Mouse (Mus musculus) cortical plate, adult 2 months (tissue): ENCODE measurements around the gene Cavin1. TPM values are rescaled to one million over a fixed set of nuclear protein-coding genes. Genes with fewer than 3 reads are reported as not detected.

Experiments
- H3K27ac ChIP-seq: fragments of 200-500 bp; 2 replicates; pipeline ENCODE4 v1.5.1; 2012; ENCODE audit warnings: low read length, control low read depth, inconsistent platforms; ENCODE audit not compliant: insufficient read depth
- H3K4me1 ChIP-seq: fragments of 200-500 bp; 2 replicates; pipeline ENCODE4 v1.6.1; 2011; ENCODE audit warnings: low read length; ENCODE audit not compliant: control insufficient read depth, insufficient read depth
- H3K4me3 ChIP-seq: fragments of 200-500 bp; 2 replicates; pipeline ENCODE4 v1.5.1; 2011; ENCODE audit warnings: mild to moderate bottlenecking, low read length, control low read depth; ENCODE audit not compliant: insufficient read depth
- CTCF ChIP-seq: fragments of 200-500 bp; IDR thresholded peaks from 2 replicates; pipeline ENCODE4 v1.5.1; 2011; ENCODE audit warnings: mild to moderate bottlenecking, control low read depth, low read length; ENCODE audit not compliant: insufficient read depth; ENCODE audit errors: extremely low read depth
- POLR2A ChIP-seq: fragments of 200-500 bp; IDR thresholded peaks from 2 replicates; pipeline ENCODE4 v1.6.1; 2011; ENCODE audit warnings: mild to moderate bottlenecking, low read length, control low read depth; ENCODE audit not compliant: insufficient read depth; ENCODE audit errors: extremely low read depth
- polyA plus RNA-seq: library from polyadenylated mRNA; depleted of rRNA; stranded (reverse); fragments of >200 nt; gene quantifications from 2 replicates; pipeline ENCODE4 v1.2.3, GENCODE M21; 2012; rRNA removed

Gene Cavin1
- polyA plus RNA-seq, 1 experiment: 21.1 TPM

- H3K4me1 ChIP-seq: no peaks in the 10 kb centered on the region
- TF ChIP-seq POLR2A: no peak
- TF ChIP-seq CTCF: no peak
- no peak overlapping the region for H3K27ac ChIP-seq
- H3K4me3 ChIP-seq: no peak overlapping the region
Measured at GRCm38 (mm10) chr11:100918007-100918406, 52.7 kb downstream of the Cavin1 start.

- TF ChIP-seq POLR2A: no peak
- TF ChIP-seq CTCF: no peak
- Histone ChIP-seq H3K27ac (no peak overlapping the region), H3K4me1 (no peaks in the 10 kb centered on the region), H3K4me3 (no peak overlapping the region)
Measured at GRCm38 (mm10) chr11:100916432-100916971, 54.2 kb downstream of the Cavin1 start.

- H3K4me1 ChIP-seq: no peaks in the 10 kb centered on the region
- no peak for TF ChIP-seq POLR2A
- TF ChIP-seq CTCF: no peak
- no peak overlapping the region for H3K4me3 ChIP-seq
- no peak overlapping the region for H3K27ac ChIP-seq
Measured at GRCm38 (mm10) chr11:100915063-100915462, 55.6 kb downstream of the Cavin1 start.

GRCm38 (mm10) chr11:100914415-100914814 lies 56.3 kb downstream of the Cavin1 start:
- TF ChIP-seq POLR2A: no peak
- no peak for TF ChIP-seq CTCF
- H3K4me1 ChIP-seq: no peaks in the 10 kb centered on the region
- H3K27ac ChIP-seq: no peak overlapping the region
- H3K4me3 ChIP-seq: no peak overlapping the region

- no peak for TF ChIP-seq POLR2A
- TF ChIP-seq CTCF: no peak
- Histone ChIP-seq H3K4me1 (no peaks in the 10 kb centered on the region), H3K27ac (no peak overlapping the region), H3K4me3 (no peak overlapping the region)
Measured at GRCm38 (mm10) chr11:100912401-100913155, 58.1 kb downstream of the Cavin1 start.

- Histone ChIP-seq H3K27ac (no peak overlapping the region), H3K4me1 (no peaks in the 10 kb centered on the region), H3K4me3 (no peak overlapping the region)
- TF ChIP-seq POLR2A (no peak), CTCF (no peak)
Measured at GRCm38 (mm10) chr11:100908567-100908966, 62.1 kb downstream of the Cavin1 start.

- no peak for TF ChIP-seq POLR2A
- TF ChIP-seq CTCF: no peak
Measured at GRCm38 (mm10) chr11:100908112-100908511, 62.6 kb downstream of the Cavin1 start.

GRCm38 (mm10) chr11:100906885-100907284 lies 63.8 kb downstream of the Cavin1 start:
- Histone ChIP-seq H3K27ac (no peak overlapping the region), H3K4me1 (no peaks in the 10 kb centered on the region), H3K4me3 (no peak overlapping the region)
- TF ChIP-seq CTCF (no peak), POLR2A (no peak)

More at GRCm38 (mm10) chr11:100908112-100908511, 62.6 kb downstream of the Cavin1 start:
- no peak overlapping the region for H3K27ac ChIP-seq
- H3K4me3 ChIP-seq: no peak overlapping the region
- H3K4me1 ChIP-seq: no peaks in the 10 kb centered on the region

Other genes starting within 250 kb of the Cavin1 start
- gene Rab5c, start 232.7 kb downstream of the Cavin1 start, polyA plus RNA-seq: 196 and 207 TPM in 2 replicates
- gene Kcnh4, start 210.9 kb downstream of the Cavin1 start, polyA plus RNA-seq: 23.4 and 25.4 TPM in 2 replicates
- gene Hcrt, start 208.0 kb downstream of the Cavin1 start, polyA plus RNA-seq: 0.29 and 0.78 TPM in 2 replicates
- 7.5 and 8.6 TPM in 2 replicates for gene Ghdc, start 199.9 kb downstream of the Cavin1 start, polyA plus RNA-seq
- gene Stat5b, start 120.2 kb downstream of the Cavin1 start, polyA plus RNA-seq: 17.3 and 19.7 TPM in 2 replicates
- gene Stat5a, start 111.5 kb downstream of the Cavin1 start, polyA plus RNA-seq: 1.5 and 2.0 TPM in 2 replicates
- gene Stat3, start 31.3 kb downstream of the Cavin1 start, polyA plus RNA-seq: 33.0 and 38.9 TPM in 2 replicates
- 333 and 341 TPM in 2 replicates for gene Atp6v0a1, start 38.6 kb upstream of the Cavin1 start, polyA plus RNA-seq
- gene Naglu, start 99.1 kb upstream of the Cavin1 start, polyA plus RNA-seq: 10.3 and 10.7 TPM in 2 replicates
- 0.21 and 0.42 TPM in 2 replicates for gene Hsd17b1, start 107.5 kb upstream of the Cavin1 start, polyA plus RNA-seq
- gene Coasy, start 111.7 kb upstream of the Cavin1 start, polyA plus RNA-seq: 34.4 and 35.4 TPM in 2 replicates
- 46.9 and 53.1 TPM in 2 replicates for gene Mlx, start 116.4 kb upstream of the Cavin1 start, polyA plus RNA-seq
- 3.5 and 3.8 TPM in 2 replicates for gene Psmc3ip, start 124.5 kb upstream of the Cavin1 start, polyA plus RNA-seq
- gene Retreg3, start 149.0 kb upstream of the Cavin1 start, polyA plus RNA-seq: 63.2 and 65.7 TPM in 2 replicates
- 15.2 and 15.3 TPM in 2 replicates for gene Tubg1, start 149.1 kb upstream of the Cavin1 start, polyA plus RNA-seq
- 57.9 and 61.0 TPM in 2 replicates for gene Tubg2, start 185.0 kb upstream of the Cavin1 start, polyA plus RNA-seq
- gene Cntnap1, start 199.6 kb upstream of the Cavin1 start, polyA plus RNA-seq: 89.5 and 92.4 TPM in 2 replicates
- gene Plekhh3, start 200.5 kb upstream of the Cavin1 start, polyA plus RNA-seq: 15.1 and 15.8 TPM in 2 replicates
- 0.23 and 0.36 TPM in 2 replicates for gene Ccr10, start 204.6 kb upstream of the Cavin1 start, polyA plus RNA-seq